Comparison of ENCODE assay signal across 19 mouse cellular contexts in genomic region chr10:18859632-18860031, GRCm38 (mm10). TPM values are rescaled to one million over a fixed set of nuclear protein-coding genes. Genes with fewer than 3 reads are reported as not detected.
DNase-seq lines count a peak whose midpoint lies in the region; ATAC-seq and TF ChIP-seq lines count a peak whose summit lies in the region.
"Had no signal": no experiment of that assay in that cellular context is flagged by ENCODE, and none has a peak within 500 bp of the region (broad histone marks: within the 10 kb centered on the region; RNA-seq: fewer than 3 reads in every experiment).

No protein-coding gene starts in this region.

- H3K9me3 ChIP-seq in heart, postnatal 0 days (replicated peaks; ENCODE audit: control insufficient read depth, low read length) = no peaks in the 10 kb centered on the region
- no peaks in the 10 kb centered on the region for H3K9me3 ChIP-seq in intestine, embryonic 16.5 days (ENCODE audit: control insufficient read depth, low read length)
- H3K9me3 ChIP-seq in forebrain, embryonic 13.5 days (replicated peaks) = no peaks in the 10 kb centered on the region
- H3K9me3 ChIP-seq: G1E; hindbrain, embryonic 13.5 days; neural tube, embryonic 13.5 days had no signal

- no peak overlapping the region for H3K4me2 ChIP-seq in heart, postnatal 0 days (ENCODE audit: low read depth, low read length)
- H3K4me2 ChIP-seq in intestine, embryonic 16.5 days (ENCODE audit: low read depth, low read length) = no peak overlapping the region
- no peak overlapping the region for H3K4me2 ChIP-seq in forebrain, embryonic 13.5 days
- H3K4me2 ChIP-seq: hindbrain, embryonic 13.5 days; lung, embryonic 14.5 days; neural tube, embryonic 13.5 days had no signal

- H3K27me3 ChIP-seq in heart, postnatal 0 days (ENCODE audit: control insufficient read depth, insufficient read depth, low read length) = no peaks in the 10 kb centered on the region
- H3K27me3 ChIP-seq in intestine, embryonic 16.5 days (replicated peaks; ENCODE audit: control insufficient read depth, insufficient read depth, low read length) = no peaks in the 10 kb centered on the region
- H3K27me3 ChIP-seq in forebrain, embryonic 13.5 days = no peaks in the 10 kb centered on the region
- H3K27me3 ChIP-seq: hindbrain, embryonic 13.5 days; neural tube, embryonic 13.5 days had no signal

- peak; percentile 20; the same call in 1 of the 2 replicates for ATAC-seq in heart, postnatal 0 days (ENCODE audit: insufficient read depth, low read depth)
- peak; percentile 91 for ATAC-seq in intestine, embryonic 16.5 days
- no peak for ATAC-seq in forebrain, embryonic 13.5 days
- ATAC-seq: forebrain, embryonic 16.5 days; midbrain, embryonic 16.5 days had no signal

- peaks cover 10% of the 10 kb centered on the region for H3K36me3 ChIP-seq in heart, postnatal 0 days (replicated peaks; ENCODE audit: control insufficient read depth, insufficient read depth, low read length)
- no peaks in the 10 kb centered on the region for H3K36me3 ChIP-seq in intestine, embryonic 16.5 days (ENCODE audit: control insufficient read depth, insufficient read depth, low read length)
- H3K36me3 ChIP-seq in forebrain, embryonic 13.5 days (ENCODE audit: poor library complexity, severe bottlenecking) = no peaks in the 10 kb centered on the region
- H3K36me3 ChIP-seq: G1E; hindbrain, embryonic 13.5 days; neural tube, embryonic 13.5 days had no signal

- no peak overlapping the region for H3K9ac ChIP-seq in heart, postnatal 0 days (replicated peaks; ENCODE audit: low read depth, low read length)
- no peak overlapping the region for H3K9ac ChIP-seq in intestine, embryonic 16.5 days (ENCODE audit: low read depth, low read length)
- H3K9ac ChIP-seq in forebrain, embryonic 13.5 days = no peak overlapping the region
- H3K9ac ChIP-seq: hindbrain, embryonic 13.5 days; lung, embryonic 14.5 days; neural tube, embryonic 13.5 days had no signal

- no peak for DNase-seq in heart, postnatal 0 days (ENCODE audit: low spot score)
- DNase-seq in heart, adult 18-20 months = no peak
- peak; percentile 6 for DNase-seq in retina, postnatal 1 day
- DNase-seq in retina, embryonic 14.5 days (ENCODE audit: low spot score) = no peak
- DNase-seq in layer of hippocampus, adult 18-20 months (ENCODE audit: low spot score in 2 of 2) = no peak
- DNase-seq: adrenal gland, adult 2 months; cerebellum, adult 11-12 months; kidney, adult 18-20 months; kidney, postnatal 4 days; left cerebral cortex, postnatal 4 days; lung, embryonic 14.5 days had no signal

- 52% methylated on average over 3 of the region's 3 CpGs for WGBS in heart, postnatal 0 days
- WGBS in intestine, embryonic 16.5 days = 43% methylated on average over 3 of the region's 3 CpGs
- WGBS in forebrain, embryonic 13.5 days = 81% methylated on average over 3 of the region's 3 CpGs

- peaks cover 26% of the 10 kb centered on the region for H3K4me1 ChIP-seq in heart, postnatal 0 days (ENCODE audit: control insufficient read depth, insufficient read depth)
- peaks cover 6% of the 10 kb centered on the region for H3K4me1 ChIP-seq in intestine, embryonic 16.5 days (ENCODE audit: control insufficient read depth, insufficient read depth, low read length)
- H3K4me1 ChIP-seq in forebrain, embryonic 13.5 days = no peaks in the 10 kb centered on the region
- H3K4me1 ChIP-seq: hindbrain, embryonic 13.5 days; neural tube, embryonic 13.5 days had no signal

- TF ChIP-seq EP300 in heart, postnatal 0 days (IDR thresholded peaks at IDR 0.05; ENCODE audit: low read depth) = no peak

- no peak for TF ChIP-seq CTCF in heart, postnatal 0 days (IDR thresholded peaks at IDR 0.05; ENCODE audit: low read depth)

- no peak overlapping the region for H3K4me3 ChIP-seq in heart, postnatal 0 days (ENCODE audit: low read depth, low read length)
- H3K4me3 ChIP-seq in intestine, embryonic 16.5 days (ENCODE audit: low read length) = no peak overlapping the region
- no peak overlapping the region for H3K4me3 ChIP-seq in forebrain, embryonic 13.5 days
- H3K4me3 ChIP-seq: hindbrain, embryonic 13.5 days; neural tube, embryonic 13.5 days had no signal

- H3K27ac ChIP-seq in heart, postnatal 0 days (ENCODE audit: low read depth) = no peak overlapping the region
- H3K27ac ChIP-seq in intestine, embryonic 16.5 days (ENCODE audit: low read length) = no peak overlapping the region
- H3K27ac ChIP-seq in forebrain, embryonic 13.5 days = no peak overlapping the region
- H3K27ac ChIP-seq: hindbrain, embryonic 13.5 days; macrophage; neural tube, embryonic 13.5 days had no signal

RNA-seq across cellular contexts. Expression of gene Perp, which starts 14.8 kb away (rescaled TPM):
- total RNA-seq in heart, postnatal 0 days (2014; rRNA removed; ENCODE audit: low replicate concordance) = 497 and 547 TPM in 2 replicates
- 391 and 395 TPM in 2 replicates for polyA plus RNA-seq in heart, postnatal 0 days (2015; fragmentation: Nextera tagmentation; extraction: Ambion mirVana)
- total RNA-seq in heart, adult 18-20 months (2021) = 100 to 1,000 TPM in 1 of 2 experiments, 10 to 100 TPM in 1; 97.1 to 115 TPM
- polyA plus RNA-seq in intestine, embryonic 16.5 days (2015; fragmentation: Nextera tagmentation; extraction: Ambion mirVana) = 77.2 and 95.4 TPM in 2 replicates
- 1 to 10 TPM; 2.6 to 2.9 TPM for total RNA-seq in layer of hippocampus, adult 18-20 months (2021)
- 1.9 and 2.8 TPM in 2 replicates for polyA plus RNA-seq in forebrain, embryonic 13.5 days (2015; fragmentation: Nextera tagmentation; extraction: Ambion mirVana)
- total RNA-seq: G1E had no signal
- polyA plus RNA-seq: G1E, macrophage had no signal

Comparison
In these comparisons a context has a peak if more than half of its experiments do, and no peak if none do; other contexts are left out.
1. RNA of gene Perp, which starts 14.8 kb away (total RNA-seq): 497 to 547 TPM in heart, postnatal 0 days and 97.1 to 115 TPM in heart, adult 18-20 months; 2.6 to 2.9 TPM in layer of hippocampus, adult 18-20 months; every median in the first group is over 10 times any median in the second.